Comparison of ENCODE assay signal across 9 mouse cellular contexts in genomic region chr5:138994786-138995720, GRCm38 (mm10). TPM values are rescaled to one million over a fixed set of nuclear protein-coding genes. Genes with fewer than 3 reads are reported as not detected.
DNase-seq lines count a peak whose midpoint lies in the region; ATAC-seq and TF ChIP-seq lines count a peak whose summit lies in the region.
"Had no signal": no experiment of that assay in that cellular context is flagged by ENCODE, and none has a peak within 500 bp of the region (broad histone marks: within the 10 kb centered on the region; RNA-seq: fewer than 3 reads in every experiment).

No protein-coding gene starts in this region.

- intact Hi-C loops in gastrocnemius, postnatal 36 days (cut with DNase I) = loop anchor here (5.0 kb wide), 3 partner anchors 43 to 82 kb away; no protein-coding TSS in a partner anchor
- intact Hi-C loops in left cerebral cortex, postnatal 4 days (cut with DNase I) = loop anchor here (5.0 to 10.0 kb wide), 3 partner anchors 138 to 180 kb away; no protein-coding TSS in a partner anchor

- 0 out of 2 replicates have a peak, but pooled peaks cover 2% of the 10 kb centered on the region for H3K4me1 ChIP-seq in cortical plate, adult 2 months (ENCODE audit: control insufficient read depth, insufficient read depth, low read length)
- peaks cover 62% of the 10 kb centered on the region for H3K4me1 ChIP-seq in intestine, embryonic 15.5 days (replicated peaks)
- H3K4me1 ChIP-seq in midbrain, embryonic 10.5 days = peaks cover 76% of the 10 kb centered on the region
- H3K4me1 ChIP-seq in small intestine, adult 2 months (ENCODE audit: control insufficient read depth, insufficient read depth, insufficient read length, low read length) = peaks cover 39% of the 10 kb centered on the region

- under 1% methylated on average over 98 of the region's 127 CpGs for WGBS in intestine, embryonic 15.5 days
- 6% methylated on average over 99 of the region's 127 CpGs for WGBS in midbrain, embryonic 10.5 days
- WGBS in small intestine, adult 2 months = under 1% methylated on average over 104 of the region's 127 CpGs

- peak; percentile 74 for ATAC-seq in intestine, embryonic 15.5 days
- no peak for ATAC-seq in megakaryocyte-erythroid progenitor cell, adult 5-6 weeks (replicated peaks; ENCODE audit: low FRiP score, low TSS enrichment, poor library complexity, severe bottlenecking)

- DNase-seq in adrenal gland, adult 8-10 months = peak; percentile 81
- DNase-seq in gastrocnemius, postnatal 36 days = peak; percentile 62 to 71
- peak; percentile 58 for DNase-seq in left cerebral cortex, postnatal 4 days
- DNase-seq in midbrain, embryonic 10.5 days (ENCODE audit: low spot score) = peak; percentile 77

- peak overlapping the region; percentile 99 for H3K27ac ChIP-seq in cortical plate, adult 2 months (ENCODE audit: insufficient read depth, low read length)
- H3K27ac ChIP-seq in intestine, embryonic 15.5 days = peak overlapping the region; percentile 98
- H3K27ac ChIP-seq in midbrain, embryonic 10.5 days (replicated peaks) = peak overlapping the region; percentile 82
- H3K27ac ChIP-seq in small intestine, adult 2 months (ENCODE audit: insufficient read depth, low read depth, low read length) = peak overlapping the region; percentile 93
- H3K27ac ChIP-seq: macrophage had no signal

- H3K9ac ChIP-seq in intestine, embryonic 15.5 days = peak overlapping the region; percentile 91

- peak overlapping the region; percentile 90 for H3K4me3 ChIP-seq in cortical plate, adult 2 months (ENCODE audit: insufficient read depth, low read length)
- peak overlapping the region; percentile 88 for H3K4me3 ChIP-seq in intestine, embryonic 15.5 days (replicated peaks)
- peak overlapping the region; percentile 77 for H3K4me3 ChIP-seq in midbrain, embryonic 10.5 days
- peak overlapping the region; percentile 82 for H3K4me3 ChIP-seq in small intestine, adult 2 months (ENCODE audit: low read depth, low read length)

- H3K4me2 ChIP-seq in intestine, embryonic 15.5 days (replicated peaks) = peak overlapping the region; percentile 92

- H3K27me3 ChIP-seq in intestine, embryonic 15.5 days (replicated peaks) = peaks cover 19% of the 10 kb centered on the region
- H3K27me3 ChIP-seq in midbrain, embryonic 10.5 days (ENCODE audit: low read depth, poor library complexity, severe bottlenecking) = peaks cover 98% of the 10 kb centered on the region
- no peaks in the 10 kb centered on the region; the same call in 1 of the 2 replicates for H3K27me3 ChIP-seq in small intestine, adult 2 months (ENCODE audit: control insufficient read depth, insufficient read depth, low read length)

- H3K36me3 ChIP-seq in intestine, embryonic 15.5 days = peaks cover 4% of the 10 kb centered on the region; the same call in 1 of the 2 replicates
- H3K36me3 ChIP-seq in midbrain, embryonic 10.5 days = no peaks in the 10 kb centered on the region
- H3K36me3 ChIP-seq in small intestine, adult 2 months (ENCODE audit: control insufficient read depth, insufficient read depth, low read length) = no peaks in the 10 kb centered on the region

- TF ChIP-seq CTCF in cortical plate, adult 2 months (IDR thresholded peaks at IDR 0.05; ENCODE audit: extremely low read depth, insufficient read depth, low read length) = no peak
- TF ChIP-seq CTCF in small intestine, adult 2 months (IDR thresholded peaks at IDR 0.05; ENCODE audit: extremely low read depth, insufficient read length, insufficient replicate concordance, low read depth, low read length) = no peak

- H3K9me3 ChIP-seq in intestine, embryonic 15.5 days = no peaks in the 10 kb centered on the region
- no peaks in the 10 kb centered on the region for H3K9me3 ChIP-seq in midbrain, embryonic 10.5 days (replicated peaks)

- TF ChIP-seq POLR2A in cortical plate, adult 2 months (IDR thresholded peaks at IDR 0.05; ENCODE audit: extremely low read depth, insufficient read depth, low read length) = 0 out of 2 replicates have a peak, but pooled peaks have one; percentile 41
- TF ChIP-seq POLR2A in small intestine, adult 2 months (IDR thresholded peaks at IDR 0.05; ENCODE audit: low read depth, low read length) = peak; percentile 38

RNA-seq across cellular contexts. Expression of gene Pdgfa, which starts 2.1 kb away (rescaled TPM):
- total RNA-seq in adrenal gland, adult 8-10 months (2022) = 10 to 100 TPM; 25.6 to 51.6 (median 36.7) TPM
- polyA plus RNA-seq in cortical plate, adult 2 months (2012; rRNA removed) = 29.4 and 30.0 TPM in 2 replicates
- 10 to 100 TPM; 21.9 to 22.1 TPM for total RNA-seq in gastrocnemius, postnatal 36 days (2021)
- polyA plus RNA-seq in intestine, embryonic 15.5 days (2015; fragmentation: Nextera tagmentation; extraction: Ambion mirVana) = 48.5 and 48.8 TPM in 2 replicates
- total RNA-seq in left cerebral cortex, postnatal 4 days (2021) = 10 to 100 TPM; 50.3 to 52.3 TPM
- polyA plus RNA-seq in midbrain, embryonic 10.5 days (2016; fragmentation: Nextera tagmentation; extraction: Ambion mirVana) = 4.8 and 6.8 TPM in 2 replicates
- polyA plus RNA-seq in small intestine, adult 2 months (2012; rRNA removed) = 39.7 and 74.2 TPM in 2 replicates
- total RNA-seq in megakaryocyte-erythroid progenitor cell, adult 5-6 weeks (2014; fragmentation: Nextera tagmentation) = not detected in 2 replicates
- 1.5 TPM in 1 of 2 replicates, not detected in the other for total RNA-seq in megakaryocyte-erythroid progenitor cell, adult 5-6 weeks (2017)

Comparison
In these comparisons a context has a peak if more than half of its experiments do, and no peak if none do; other contexts are left out.
1. RNA of gene Pdgfa, which starts 2.1 kb away (total RNA-seq): 50.3 to 52.3 TPM in left cerebral cortex, postnatal 4 days, 25.6 to 51.6 TPM in adrenal gland, adult 8-10 months and 21.9 to 22.1 TPM in gastrocnemius, postnatal 36 days; 1.5 TPM in megakaryocyte-erythroid progenitor cell, adult 5-6 weeks; every median in the first group is over 4 times any median in the second.
2. Peak in every context shown above with its lines, with median percentiles within 50 percentile points of each other: DNase-seq, H3K27ac ChIP-seq and H3K4me3 ChIP-seq.